Mouse (Mus musculus) mouse trophoblast stem cell (cell line): ENCODE data around the gene Exoc3l.

ENCODE experiments used
- in situ Hi-C, 2 experiments: fragments of 300-500 bp; cut with MseI, MboI; formaldehyde crosslinking; loops; 2 replicates in 1 of 2; 3 replicates in 1 of 2; pipeline ENCODE4 v1.15.1; 2025

Exoc3l gene

GRCm38 (mm10) chr8:105313622-105314402 lies 17.9 kb upstream of the Exoc3l start:
- in situ Hi-C loops: no loop called here

GRCm38 (mm10) chr8:105312891-105313481 lies 17.1 kb upstream of the Exoc3l start:
- in situ Hi-C loops: no loop called here

- in situ Hi-C loops: no loop called here
Observed at GRCm38 (mm10) chr8:105311718-105312117, 15.8 kb upstream of the Exoc3l start.

DNA sequence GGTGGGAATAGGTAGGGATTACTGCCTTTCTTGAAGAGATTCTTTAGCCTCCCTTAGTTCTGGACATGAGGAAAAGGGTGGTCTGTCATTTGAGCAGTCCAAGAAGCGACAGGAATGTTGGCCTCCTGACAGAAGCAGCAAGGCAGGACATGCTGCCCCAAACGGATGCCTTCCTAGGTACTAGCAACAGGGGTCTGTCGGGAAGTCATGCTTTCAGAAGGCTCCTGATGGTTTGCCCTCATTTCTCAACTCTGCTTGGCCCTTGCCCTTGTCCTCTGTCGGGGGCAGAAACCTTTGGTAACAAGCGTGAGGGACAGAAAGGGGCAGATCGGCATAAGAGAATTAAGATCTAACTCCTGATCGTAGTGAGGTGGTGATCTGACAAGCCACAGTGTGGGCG lies 14.2 kb upstream of the Exoc3l start:
- in situ Hi-C loops: no loop called here

DNA sequence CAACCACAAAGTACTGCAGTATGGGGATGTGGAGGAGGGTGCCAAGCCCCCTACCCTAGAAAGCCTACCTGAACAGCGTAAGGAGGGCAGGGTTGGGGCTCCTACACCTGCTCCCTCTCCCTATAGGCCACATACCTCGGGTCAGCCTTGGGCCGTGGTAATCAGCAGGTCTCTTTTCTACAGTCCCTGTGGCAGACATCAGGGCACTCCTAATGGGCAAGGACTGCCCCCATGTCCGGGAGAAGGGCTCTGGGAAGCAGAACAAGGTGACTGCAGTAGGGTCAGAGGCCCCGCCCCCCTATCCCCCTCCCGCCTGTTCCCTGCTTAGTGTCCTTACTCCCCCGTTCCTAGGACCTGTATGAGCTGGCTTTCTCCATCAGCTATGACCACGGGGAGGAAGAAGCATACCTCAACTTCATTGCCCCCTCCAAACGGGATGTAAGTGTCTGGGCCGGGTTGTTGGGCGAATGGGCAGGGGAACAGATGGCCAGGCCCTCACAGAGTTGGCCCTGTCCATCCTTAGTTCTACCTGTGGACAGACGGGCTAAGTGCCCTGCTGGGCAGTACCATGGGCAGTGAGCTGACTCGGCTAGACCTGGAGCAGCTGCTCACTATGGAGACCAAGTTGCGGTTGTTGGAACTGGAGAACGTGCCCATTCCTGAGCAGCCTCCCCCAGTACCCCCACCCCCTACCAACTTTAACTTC lies 13.4 kb upstream of the Exoc3l start:
- in situ Hi-C loops: no loop called here

DNA sequence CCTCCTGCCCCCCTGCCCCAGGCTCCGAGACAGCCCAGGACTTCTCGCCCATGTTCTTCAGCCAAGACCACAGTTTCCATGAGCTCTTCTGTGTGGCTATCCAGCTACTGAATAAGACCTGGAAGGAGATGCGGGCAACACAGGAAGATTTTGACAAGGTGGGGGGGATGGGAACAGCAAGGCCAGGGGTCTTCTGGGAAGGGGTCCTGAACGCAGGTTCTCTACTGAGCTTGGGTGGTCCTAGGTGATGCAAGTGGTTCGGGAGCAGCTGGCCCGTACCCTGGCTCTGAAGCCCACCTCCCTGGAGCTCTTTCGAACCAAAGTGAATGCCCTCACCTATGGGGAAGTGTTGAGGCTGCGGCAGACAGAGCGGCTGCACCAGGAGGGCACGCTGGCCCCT lies 12.5 kb upstream of the Exoc3l start:
- in situ Hi-C loops: no loop called here

DNA sequence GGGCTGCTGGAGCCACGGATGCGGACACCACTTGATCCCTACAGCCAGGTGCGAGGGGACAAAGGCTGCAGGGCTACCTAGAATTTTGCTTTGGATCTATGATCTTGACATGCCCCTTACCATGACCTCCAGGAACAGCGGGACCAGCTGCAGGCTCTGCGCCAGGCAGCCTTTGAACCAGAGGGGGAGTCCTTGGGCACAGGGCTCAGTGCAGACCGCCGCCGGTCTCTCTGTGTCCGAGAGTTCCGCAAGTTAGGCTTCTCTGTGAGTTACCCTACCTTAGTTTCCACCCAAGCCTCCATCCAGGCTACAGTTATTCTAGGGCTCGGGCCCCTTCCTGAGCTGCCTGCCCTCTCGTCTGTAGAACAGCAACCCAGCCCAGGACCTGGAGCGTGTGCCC lies 11.8 kb upstream of the Exoc3l start:
- in situ Hi-C loops: no loop called here

DNA sequence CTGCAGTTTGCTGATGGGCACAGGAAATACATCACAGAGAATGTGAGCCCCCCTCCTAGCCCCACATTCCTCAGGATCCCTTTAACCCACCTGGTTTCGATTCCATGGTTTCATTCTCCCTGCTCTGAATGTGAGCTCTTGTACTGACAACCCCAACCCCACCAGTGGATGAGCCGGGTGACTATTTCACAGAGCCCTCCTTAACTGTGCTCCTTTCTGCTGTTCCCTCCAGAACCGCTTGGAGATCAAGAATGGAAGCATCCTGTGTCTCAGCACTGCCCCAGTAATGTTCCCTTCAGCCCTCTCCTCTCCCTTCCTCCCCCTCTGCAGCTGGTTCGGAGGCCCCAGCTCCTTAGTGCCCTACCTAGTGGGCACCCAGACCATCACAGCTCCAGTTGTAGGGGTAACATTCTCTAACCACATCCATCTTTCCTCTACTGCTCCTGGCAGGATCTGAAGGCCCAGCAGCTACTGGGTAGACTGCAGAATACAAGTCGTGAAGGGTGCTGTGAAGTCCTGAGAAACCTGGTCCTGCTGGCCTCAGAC lies 10.3 kb upstream of the Exoc3l start:
- in situ Hi-C loops: no loop called here

DNA sequence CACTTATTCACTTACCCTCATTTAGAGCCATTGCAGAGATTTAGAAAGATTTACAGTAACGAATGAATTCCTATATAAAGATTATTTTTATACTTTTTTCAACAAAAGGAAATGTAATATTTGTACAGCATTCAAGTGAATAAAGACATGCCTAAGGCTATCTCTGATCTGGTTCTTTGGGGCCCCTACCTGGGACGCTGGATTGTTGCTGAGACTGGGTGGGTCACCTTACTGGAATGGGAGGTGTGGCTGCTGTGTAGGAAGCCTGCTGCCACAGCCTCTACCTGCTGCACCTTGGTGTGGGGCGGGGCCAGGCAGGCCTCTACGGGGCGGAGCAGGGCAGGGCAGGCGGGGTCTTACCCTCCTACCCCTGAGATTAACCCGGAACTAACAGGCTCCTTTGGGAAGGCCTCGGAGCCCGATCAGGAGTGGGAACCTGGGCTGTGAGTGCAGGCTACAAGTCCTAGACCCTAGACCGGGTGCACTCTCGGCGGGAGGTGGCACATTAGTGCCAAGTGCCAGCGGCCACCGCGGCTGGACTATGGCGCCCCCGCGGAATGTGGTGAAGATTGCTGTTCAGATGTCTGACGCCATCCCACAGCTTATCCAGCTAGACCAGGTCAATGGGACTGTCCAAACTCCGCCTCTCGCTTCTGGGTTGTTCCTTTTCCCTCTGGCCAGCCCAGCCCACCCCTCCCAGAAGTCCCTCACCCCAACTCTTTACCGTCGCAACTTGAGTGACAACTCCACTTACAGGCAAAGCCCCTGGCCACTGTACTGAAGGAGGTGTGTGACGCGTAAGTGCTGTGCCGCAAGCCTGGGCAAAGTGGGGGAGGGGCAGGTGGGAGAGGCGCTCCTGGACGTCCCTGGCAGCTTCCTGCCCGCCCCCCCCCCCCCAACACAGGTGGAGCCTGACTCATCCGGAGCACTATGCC lies 9.6 kb upstream of the Exoc3l start, which contains the start of gene Elmo3:
Gene Elmo3 (plus strand): TSS at position 391 of the 935 bp plus-strand sequence.
- in situ Hi-C loops: no loop called here

GRCm38 (mm10) chr8:105304325-105305210 lies 8.7 kb upstream of the Exoc3l start:
- in situ Hi-C loops: no loop called here

DNA sequence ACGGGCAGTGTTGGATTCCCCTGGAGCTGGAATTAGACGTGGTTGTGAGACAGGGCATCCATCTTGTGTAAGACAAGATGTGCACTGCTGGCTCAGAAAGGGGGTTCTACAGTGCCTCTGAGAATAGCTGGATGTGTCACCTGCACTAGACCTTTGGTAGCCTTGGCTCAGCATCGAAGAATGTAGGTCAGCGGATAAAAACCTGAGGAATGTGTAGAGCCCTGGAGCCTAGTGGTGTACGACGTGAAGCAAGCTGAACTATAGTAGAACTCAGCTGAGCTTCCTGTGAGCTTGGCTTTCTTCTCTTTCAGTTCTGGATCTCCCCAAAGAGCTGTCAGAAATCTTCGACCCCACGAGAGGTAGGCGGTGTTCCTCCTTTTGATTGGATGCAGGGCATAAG lies 8.0 kb upstream of the Exoc3l start:
- in situ Hi-C loops: no loop called here

- in situ Hi-C loops: no loop called here
Observed at GRCm38 (mm10) chr8:105303396-105303795, 7.5 kb upstream of the Exoc3l start.

GRCm38 (mm10) chr8:105299962-105300361 lies 4.1 kb upstream of the Exoc3l start:
- in situ Hi-C loops: no loop called here

- in situ Hi-C loops: no loop called here
Observed at GRCm38 (mm10) chr8:105298351-105299252, 2.7 kb upstream of the Exoc3l start.

GRCm38 (mm10) chr8:105297511-105298192 lies 1.8 kb upstream of the Exoc3l start, which contains the start of gene E2f4:
Gene E2f4, plus strand, starts transcription at chr8:105297663.
- in situ Hi-C loops: no loop called here

GRCm38 (mm10) chr8:105295256-105295655 lies 645 bp downstream of the Exoc3l start:
- in situ Hi-C loops: no loop called here

- in situ Hi-C loops: no loop called here
Observed at GRCm38 (mm10) chr8:105294776-105295175, 1.1 kb downstream of the Exoc3l start.

DNA sequence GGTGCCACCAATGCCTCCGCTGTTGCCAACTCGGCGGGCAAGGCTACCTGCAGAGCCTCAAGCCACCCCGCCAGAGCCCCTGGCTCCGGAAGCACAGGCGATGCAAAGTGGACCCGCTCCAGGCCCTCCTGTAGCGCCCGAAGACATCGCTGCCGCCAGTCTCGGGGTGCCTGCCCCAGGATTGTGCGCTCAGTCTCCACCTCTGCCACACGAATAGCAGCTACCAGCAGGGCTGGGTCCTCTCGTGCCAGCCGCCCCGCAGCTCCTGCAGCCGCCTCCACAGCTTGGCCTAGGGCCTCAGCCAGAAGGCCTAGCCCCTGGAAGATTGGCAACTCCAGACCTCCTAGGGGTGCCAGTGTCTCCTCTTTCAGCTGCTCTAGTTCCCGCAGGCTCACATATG lies 2.5 kb downstream of the Exoc3l start:
- in situ Hi-C loops: no loop called here

DNA sequence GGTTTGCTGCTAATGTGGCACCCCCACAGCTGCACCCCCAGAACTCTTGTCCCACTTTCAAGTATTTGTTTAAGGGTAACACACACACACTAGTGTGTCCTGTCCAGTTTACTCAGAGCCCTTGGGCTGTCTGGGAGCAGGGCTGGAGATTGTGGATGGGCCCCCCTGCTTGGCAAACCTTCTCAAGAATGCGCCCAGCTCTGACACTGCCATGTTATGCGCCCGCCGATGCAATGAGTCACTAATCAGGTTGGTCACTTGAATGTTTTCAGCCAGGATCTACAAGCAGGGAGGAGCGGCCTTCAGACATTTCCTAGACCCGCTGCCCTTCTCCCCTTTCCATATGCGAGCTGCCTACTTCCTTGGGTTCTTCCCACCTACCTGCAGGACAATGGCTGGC lies 3.4 kb downstream of the Exoc3l start:
- in situ Hi-C loops: no loop called here
